Mouse (Mus musculus) adrenal gland, postnatal 25 days (tissue): ENCODE data around the gene Gemin5. TPM values are rescaled to one million over a fixed set of nuclear protein-coding genes. Genes with fewer than 3 reads are reported as not detected.

ENCODE experiments used
- total RNA-seq: library from RNA; stranded (reverse); gene quantifications from 2 replicates; pipeline ENCODE4 v1.2.3, GENCODE M21; 2021

Gemin5 gene
- total RNA-seq, 1 experiment from 2014 or later, result 23.3 TPM

Other genes with a start within 250 kb of the Gemin5 start
- gene Larp1, start 159.5 kb downstream of the Gemin5 start, total RNA-seq, result 103 and 106 TPM in 2 replicates
- 1.0 and 1.7 TPM in 2 replicates for gene Gm12248, start 75.4 kb downstream of the Gemin5 start, total RNA-seq
- gene Cnot8, start 64.4 kb downstream of the Gemin5 start, total RNA-seq, result 54.1 and 65.5 TPM in 2 replicates
- 70.7 and 72.0 TPM in 2 replicates for gene Mrpl22, start 3.1 kb upstream of the Gemin5 start, total RNA-seq
- gene Igtp, start 31.0 kb upstream of the Gemin5 start, total RNA-seq, result 8.8 and 11.8 TPM in 2 replicates
- gene Irgm2, start 31.1 kb upstream of the Gemin5 start, total RNA-seq, result 10.6 and 14.0 TPM in 2 replicates
- not detected in 2 replicates for gene 4930438A08Rik, start 106.3 kb upstream of the Gemin5 start, total RNA-seq
- gene Zfp692, start 138.5 kb upstream of the Gemin5 start, total RNA-seq, result 14.4 and 17.3 TPM in 2 replicates
- 53.1 and 53.4 TPM in 2 replicates for gene Zfp672, start 161.8 kb upstream of the Gemin5 start, total RNA-seq
- gene Sh3bp5l, start 162.2 kb upstream of the Gemin5 start, total RNA-seq, result 41.7 and 64.5 TPM in 2 replicates
- not detected in 2 replicates for gene Lypd8, start 210.5 kb upstream of the Gemin5 start, total RNA-seq